Mouse (Mus musculus) neural tube, embryonic 11.5 days (tissue): Measurements from ENCODE around the gene Fbxw7. TPM values are rescaled to one million over a fixed set of nuclear protein-coding genes. Genes with fewer than 3 reads are reported as not detected.

ENCODE experiments used
- ATAC-seq: fragments of 200-750 bp; cut with Nextera tagmentation; 2 replicates; pipeline ENCODE4 v1.8.0; 2017; ENCODE audit warnings: moderate number of reproducible peaks, mild to moderate bottlenecking, moderate TSS enrichment, moderate library complexity; ENCODE audit not compliant: insufficient read depth, low FRiP score, low TSS enrichment
- DNase-seq: peaks from one replicate; pipeline ENCODE4 v3.0.0-alpha.2; 2015; ENCODE audit warnings: low spot score
- H3K27ac ChIP-seq: fragments of 300-500 bp; sonication (generic); 2 replicates; pipeline ENCODE4 v1.5.1; 2014; ENCODE audit warnings: low read depth, mild to moderate bottlenecking, low read length
- H3K27me3 ChIP-seq: fragments of 300-500 bp; sonication (generic); 2 replicates; pipeline ENCODE4 v1.6.1; 2014; ENCODE audit warnings: mild to moderate bottlenecking, low read length, mixed read lengths; ENCODE audit not compliant: control insufficient read depth, insufficient read depth
- H3K36me3 ChIP-seq: fragments of 300-500 bp; sonication (generic); 2 replicates; pipeline ENCODE4 v1.6.1; 2014; ENCODE audit warnings: mild to moderate bottlenecking, low read length, moderate library complexity, mixed read lengths; ENCODE audit not compliant: control insufficient read depth, insufficient read depth
- H3K4me1 ChIP-seq: fragments of 300-500 bp; sonication (generic); 2 replicates; pipeline ENCODE4 v1.6.1; 2014; ENCODE audit warnings: low read length, mixed read lengths; ENCODE audit not compliant: control insufficient read depth, insufficient read depth
- H3K4me2 ChIP-seq: fragments of 300-500 bp; sonication (generic); 2 replicates; pipeline ENCODE4 v1.6.1; 2014; ENCODE audit warnings: low read depth, mild to moderate bottlenecking, moderate library complexity
- H3K4me3 ChIP-seq: fragments of 300-500 bp; sonication (generic); 2 replicates; pipeline ENCODE4 v1.5.1; 2014; ENCODE audit warnings: low read depth, low read length
- H3K9ac ChIP-seq: fragments of 300-500 bp; sonication (generic); 2 replicates; pipeline ENCODE4 v1.6.1; 2014; ENCODE audit warnings: mild to moderate bottlenecking, low read length
- H3K9me3 ChIP-seq: fragments of 300-500 bp; sonication (generic); 2 replicates; pipeline ENCODE4 v1.6.1; 2016; ENCODE audit warnings: low read length; ENCODE audit not compliant: control insufficient read depth
- WGBS: fragments of 180-500 bp; shearing (Covaris S2); extraction: QIAGEN DNeasy Blood & Tissue Kit; methylation state at CpG from one replicate; pipeline ENCODE4 v1.1.7; 2014; 5-methylcytosine and 5-hydroxymethylcytosine counted together
- polyA plus RNA-seq: library from polyadenylated mRNA; unstranded; fragments of >200 nt; fragmentation: Nextera tagmentation; extraction: Ambion mirVana; gene quantifications from 2 replicates; pipeline ENCODE4 v1.2.1, GENCODE M21; 2014

Gene Fbxw7
- polyA plus RNA-seq, 1 experiment from 2014 or later, result 23.0 TPM

DNA sequence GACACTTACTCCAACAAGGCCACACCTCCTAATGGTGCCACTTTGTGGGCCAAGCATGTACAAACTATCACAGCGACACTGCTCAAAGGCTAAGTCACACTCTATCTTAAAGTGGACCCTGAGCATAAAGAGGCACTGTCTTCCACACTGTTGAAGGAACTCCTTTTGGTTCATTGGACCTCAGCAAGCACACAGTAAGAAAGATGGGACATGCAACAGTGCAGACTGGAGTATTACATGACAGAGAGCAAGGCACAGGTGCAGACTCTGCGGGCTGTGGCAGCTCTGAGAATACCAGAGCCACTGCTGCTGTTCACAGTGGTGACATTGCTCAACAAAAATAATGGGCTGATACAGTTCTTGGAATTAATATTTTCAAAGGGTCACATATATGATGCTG, 165.1 kb downstream of the Fbxw7 start:
- Histone ChIP-seq H3K27me3 (no peaks in the 10 kb centered on the region), H3K4me2 (no peak overlapping the region), H3K27ac (no peak overlapping the region), H3K9ac (no peak overlapping the region), H3K4me3 (no peak overlapping the region), H3K4me1 (no peaks in the 10 kb centered on the region), H3K9me3 (no peaks in the 10 kb centered on the region), H3K36me3 (no peaks in the 10 kb centered on the region; the same call in 1 of the 2 replicates)
- WGBS, result 94% methylated on average over 2 of the region's 2 CpGs
- ATAC-seq (no peak), DNase-seq (no peak)

DNA sequence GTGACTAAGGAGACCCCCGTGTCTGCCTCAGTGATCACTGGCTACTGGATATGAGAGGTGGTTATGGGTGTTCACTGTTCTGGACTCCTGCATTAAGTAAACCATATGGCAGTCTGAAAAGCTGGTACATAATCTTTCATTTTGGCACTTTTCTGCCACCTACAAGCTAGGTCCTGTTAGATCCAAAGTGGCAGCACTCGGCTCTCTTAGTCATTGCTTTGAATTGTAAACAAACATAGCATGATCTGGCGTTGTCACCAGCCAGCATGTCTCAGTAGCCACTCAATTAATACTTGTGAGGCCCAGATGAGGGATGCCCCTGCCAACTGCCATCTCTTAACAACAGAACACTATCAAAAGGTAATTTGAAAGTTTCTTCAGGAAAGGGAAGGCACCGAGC, 167.6 kb downstream of the Fbxw7 start:
- Histone ChIP-seq H3K27me3 (no peaks in the 10 kb centered on the region), H3K36me3 (no peaks in the 10 kb centered on the region; the same call in 1 of the 2 replicates), H3K27ac (no peak overlapping the region), H3K9me3 (no peaks in the 10 kb centered on the region), H3K4me2 (no peak overlapping the region), H3K4me1 (no peaks in the 10 kb centered on the region), H3K4me3 (no peak overlapping the region), H3K9ac (no peak overlapping the region)
- 83% methylated on average over 4 of the region's 4 CpGs for WGBS
- DNase-seq, result no peak
- no peak for ATAC-seq

DNA sequence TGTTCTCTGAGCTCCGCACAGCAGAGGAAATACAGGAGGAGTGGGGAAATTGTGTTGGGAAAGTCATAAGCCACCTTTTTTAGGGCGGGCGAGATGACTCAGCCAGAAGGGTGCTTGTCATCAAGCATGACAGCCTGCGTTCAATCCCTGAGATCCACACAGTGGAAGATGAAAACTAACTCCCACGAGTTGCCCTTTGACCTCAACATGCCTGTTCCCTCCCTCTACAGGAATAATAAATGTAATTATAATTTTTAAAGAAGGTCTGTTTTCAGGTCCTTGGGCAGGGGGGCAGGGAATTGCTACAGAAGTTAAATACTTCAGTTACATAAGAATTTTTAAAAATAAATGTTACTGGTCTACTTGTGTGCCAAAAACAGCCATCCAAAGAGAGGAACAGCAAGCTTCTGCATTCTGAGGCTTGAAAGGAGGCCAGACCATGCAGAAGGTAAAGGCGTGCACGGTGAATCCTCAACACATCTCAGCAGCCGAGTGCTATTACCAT, 170.1 kb downstream of the Fbxw7 start:
- WGBS, result 88% methylated on average over 8 of the region's 8 CpGs
- ATAC-seq, result no peak
- H3K27ac ChIP-seq, result no peak overlapping the region
- no peaks in the 10 kb centered on the region for H3K4me1 ChIP-seq
- no peaks in the 10 kb centered on the region for H3K9me3 ChIP-seq
- DNase-seq, result no peak
- no peaks in the 10 kb centered on the region for H3K27me3 ChIP-seq
- no peak overlapping the region for H3K9ac ChIP-seq
- no peaks in the 10 kb centered on the region for H3K36me3 ChIP-seq
- no peak overlapping the region for H3K4me3 ChIP-seq
- no peak overlapping the region for H3K4me2 ChIP-seq

DNA sequence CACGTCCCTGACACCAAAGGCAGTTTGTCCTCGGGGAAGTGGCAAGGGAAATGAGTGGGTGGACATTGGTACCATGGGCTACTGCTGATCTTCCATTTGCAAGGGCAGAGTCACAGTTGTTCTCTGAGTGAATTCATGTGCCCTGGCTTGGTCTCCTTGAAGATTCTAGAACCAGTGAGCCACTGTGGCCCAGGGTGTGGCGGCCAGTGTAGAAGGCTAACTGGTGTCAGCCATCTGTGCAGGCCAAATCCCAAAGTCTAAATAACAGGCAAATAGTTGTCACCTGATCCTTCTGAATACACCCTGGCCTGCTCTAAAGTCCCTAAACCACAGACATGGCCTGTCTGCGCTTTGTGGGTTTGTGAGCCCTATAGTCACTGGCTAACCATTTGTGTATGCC, 173.8 kb downstream of the Fbxw7 start:
- no peak overlapping the region for H3K27ac ChIP-seq
- no peak overlapping the region for H3K4me3 ChIP-seq
- ATAC-seq (no peak), DNase-seq (no peak)
- no peaks in the 10 kb centered on the region for H3K9me3 ChIP-seq
- WGBS, result 87% methylated on average over 4 of the region's 4 CpGs
- H3K4me1 ChIP-seq, result no peaks in the 10 kb centered on the region
- H3K36me3 ChIP-seq, result no peaks in the 10 kb centered on the region
- no peaks in the 10 kb centered on the region for H3K27me3 ChIP-seq
- no peak overlapping the region for H3K9ac ChIP-seq
- H3K4me2 ChIP-seq, result no peak overlapping the region

DNA sequence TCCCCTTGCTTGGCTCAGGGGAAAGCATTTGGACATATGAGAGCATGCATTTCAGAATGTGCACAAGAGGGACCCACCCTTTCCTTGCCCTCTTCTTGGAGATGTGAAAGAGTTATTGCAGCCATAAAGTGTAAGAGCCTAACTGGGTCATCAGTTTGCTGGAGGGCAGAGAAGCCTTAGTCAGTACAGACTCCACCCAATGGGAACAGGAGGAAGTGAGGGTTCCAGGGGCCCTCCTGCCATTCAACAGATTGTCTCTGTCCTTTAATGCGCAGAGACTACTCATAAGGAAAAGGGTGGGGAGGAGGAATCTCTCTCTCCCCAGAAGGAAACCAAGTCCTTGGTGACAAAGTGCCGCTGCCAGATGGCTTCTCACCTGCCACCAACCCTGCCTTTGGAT, 190.2 kb downstream of the Fbxw7 start:
- no peak overlapping the region for H3K4me3 ChIP-seq
- H3K4me2 ChIP-seq, result no peak overlapping the region
- no peaks in the 10 kb centered on the region for H3K9me3 ChIP-seq
- ATAC-seq (no peak), DNase-seq (no peak)
- H3K9ac ChIP-seq, result no peak overlapping the region
- no peaks in the 10 kb centered on the region for H3K36me3 ChIP-seq
- no peak overlapping the region for H3K27ac ChIP-seq
- H3K27me3 ChIP-seq, result no peaks in the 10 kb centered on the region
- H3K4me1 ChIP-seq, result no peaks in the 10 kb centered on the region
- WGBS, result 68% methylated on average over 2 of the region's 2 CpGs

DNA sequence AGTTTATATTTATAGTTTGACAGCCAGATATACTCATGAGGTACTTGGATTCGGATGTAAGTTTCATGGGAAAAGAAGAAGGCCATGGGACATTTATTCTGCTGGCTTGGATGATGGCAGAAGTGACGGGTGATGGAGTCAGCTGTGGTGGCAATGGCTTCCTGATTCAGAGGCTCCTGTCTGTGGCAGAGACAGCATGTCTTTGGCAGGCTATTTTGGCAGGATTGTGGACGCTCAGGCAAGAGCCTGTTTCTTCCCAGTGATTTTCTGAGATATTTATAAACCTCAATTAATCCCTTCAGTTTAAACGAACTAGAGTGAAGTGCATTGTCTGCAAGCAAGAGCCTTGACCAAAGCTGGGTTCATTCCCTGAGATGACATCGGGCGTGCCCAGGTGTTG, 197.8 kb downstream of the Fbxw7 start:
- H3K4me2 ChIP-seq, result no peak overlapping the region
- no peaks in the 10 kb centered on the region for H3K36me3 ChIP-seq
- no peaks in the 10 kb centered on the region for H3K9me3 ChIP-seq
- DNase-seq (no peak), ATAC-seq (no peak)
- H3K9ac ChIP-seq, result no peak overlapping the region
- H3K27me3 ChIP-seq, result no peaks in the 10 kb centered on the region
- no peaks in the 10 kb centered on the region for H3K4me1 ChIP-seq
- WGBS, result 88% methylated on average over 6 of the region's 6 CpGs
- no peak overlapping the region for H3K27ac ChIP-seq
- H3K4me3 ChIP-seq, result no peak overlapping the region

DNA sequence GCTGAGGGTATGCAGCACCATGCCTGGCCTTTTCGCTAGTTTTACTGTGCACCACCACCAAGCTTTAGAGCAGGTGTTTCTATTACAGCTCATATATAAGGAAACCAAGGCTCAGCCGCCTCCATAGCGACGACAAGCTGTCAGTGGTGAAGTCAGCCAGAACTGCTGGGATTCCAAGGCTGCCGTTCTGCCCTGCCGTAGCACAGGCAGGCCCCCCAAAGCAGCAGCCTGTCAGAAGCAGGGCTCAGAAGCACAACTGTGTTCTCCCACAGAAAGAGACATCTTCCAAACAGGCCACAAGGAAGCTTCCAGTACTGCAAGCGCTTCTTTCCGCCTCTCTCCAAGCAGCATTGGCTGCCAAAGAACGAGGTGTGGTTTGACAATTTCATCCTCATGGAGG, 200.6 kb downstream of the Fbxw7 start:
- 69% methylated on average over 9 of the region's 9 CpGs for WGBS

DNA sequence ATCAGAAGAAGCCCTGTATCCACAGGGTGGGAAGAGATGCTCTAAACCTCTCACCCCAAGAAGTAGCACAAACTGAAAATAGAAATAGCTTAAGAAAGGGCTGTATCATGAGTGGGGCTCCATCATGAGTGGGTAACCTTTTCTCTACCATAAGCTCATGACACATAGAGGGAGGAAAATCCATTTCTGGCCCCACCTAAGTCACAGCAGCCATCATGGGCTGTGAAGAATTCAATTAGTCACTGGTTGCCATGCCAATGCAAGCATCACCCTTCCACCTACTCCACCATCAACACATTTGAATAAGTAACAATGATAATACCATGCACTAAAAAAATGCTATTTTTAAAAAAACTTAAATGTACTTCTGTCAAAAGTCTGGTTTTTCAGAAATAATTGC, 205.1 kb downstream of the Fbxw7 start:
- Histone ChIP-seq H3K4me1 (no peaks in the 10 kb centered on the region), H3K9me3 (no peaks in the 10 kb centered on the region), H3K36me3 (no peaks in the 10 kb centered on the region), H3K27ac (no peak overlapping the region), H3K4me2 (no peak overlapping the region), H3K9ac (no peak overlapping the region), H3K4me3 (no peak overlapping the region), H3K27me3 (no peaks in the 10 kb centered on the region)
- ATAC-seq (no peak), DNase-seq (no peak)

More for the DNA sequence above, 200.6 kb downstream of the Fbxw7 start:
- H3K36me3 ChIP-seq, result no peaks in the 10 kb centered on the region
- no peaks in the 10 kb centered on the region for H3K4me1 ChIP-seq
- no peaks in the 10 kb centered on the region for H3K9me3 ChIP-seq
- no peak overlapping the region for H3K9ac ChIP-seq
- no peak overlapping the region for H3K4me3 ChIP-seq
- H3K27ac ChIP-seq, result no peak overlapping the region
- H3K4me2 ChIP-seq, result no peak overlapping the region
- DNase-seq, result no peak
- H3K27me3 ChIP-seq, result no peaks in the 10 kb centered on the region
- ATAC-seq, result no peak

DNA sequence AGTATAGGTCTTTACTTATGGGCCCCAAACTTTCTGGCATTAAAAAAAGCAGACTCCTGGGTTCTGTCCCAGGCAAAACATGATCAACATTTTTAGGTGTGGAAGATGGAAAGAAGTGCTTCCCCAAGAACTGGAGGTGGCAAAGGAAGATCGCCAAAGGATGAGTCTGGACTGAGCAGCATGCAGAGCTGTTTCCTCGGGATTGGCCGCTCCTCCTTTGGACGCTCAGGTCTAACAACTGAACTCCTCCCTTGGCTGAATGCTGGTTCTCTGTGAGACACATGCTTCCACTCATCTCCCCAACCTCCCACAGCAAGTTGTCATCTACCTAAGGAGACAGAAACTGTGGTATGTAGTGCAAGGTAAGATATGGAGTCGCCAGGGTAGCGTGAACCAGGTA, 206.7 kb downstream of the Fbxw7 start:
- H3K4me2 ChIP-seq, result no peak overlapping the region
- H3K36me3 ChIP-seq, result no peaks in the 10 kb centered on the region
- no peak overlapping the region for H3K4me3 ChIP-seq
- WGBS, result 97% methylated on average over 6 of the region's 6 CpGs
- H3K9me3 ChIP-seq, result no peaks in the 10 kb centered on the region
- no peak for ATAC-seq
- no peak overlapping the region for H3K27ac ChIP-seq
- H3K9ac ChIP-seq, result no peak overlapping the region
- no peak for DNase-seq
- H3K27me3 ChIP-seq, result no peaks in the 10 kb centered on the region
- H3K4me1 ChIP-seq, result no peaks in the 10 kb centered on the region
